In the genomic region with DNA sequence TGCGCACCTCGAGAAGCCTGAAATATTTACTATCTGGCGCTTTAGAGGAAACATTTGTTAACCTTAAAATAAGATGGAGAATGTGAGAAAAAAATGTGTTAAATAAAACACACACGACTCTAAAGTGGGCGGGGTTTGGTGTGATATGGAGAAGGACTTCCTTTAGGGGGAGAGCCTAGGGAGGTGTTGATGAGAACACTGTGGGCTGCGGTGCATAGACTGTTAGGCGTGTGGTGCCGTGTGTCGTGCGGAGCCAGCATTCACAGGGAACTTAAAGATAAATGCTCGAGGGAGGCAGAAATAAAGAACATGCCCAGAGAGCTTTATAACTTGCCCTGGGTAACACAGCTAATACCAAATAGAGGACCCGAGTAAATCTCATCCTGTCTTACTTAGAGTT, we compare ENCODE assay signal across 14 mouse cellular contexts.
"Had no signal": no experiment of that assay in that cellular context is flagged by ENCODE, and none has a peak within 500 bp of the region (broad histone marks: within the 10 kb centered on the region; RNA-seq: fewer than 3 reads in every experiment).

No protein-coding gene starts in this region.

- H3K4me1 ChIP-seq: stomach, embryonic 15.5 days had no signal

- DNase-seq: retina, postnatal 1 day; right cerebral cortex, adult 18-20 months; right cerebral cortex, postnatal 14 days; right cerebral cortex, postnatal 25 days; right cerebral cortex, postnatal 4 days; spleen, adult 18-20 months; thymus, adult 18-20 months; thymus, adult 2 months; thymus, postnatal 25 days; thymus, postnatal 36 days had no signal

- H3K4me3 ChIP-seq: neural tube, embryonic 12.5 days; neural tube, embryonic 13.5 days; neural tube, embryonic 15.5 days; stomach, embryonic 15.5 days had no signal
